Mouse (Mus musculus) left cerebral cortex, postnatal 4 days (tissue): ENCODE results near the gene Rab12. TPM values are rescaled to one million over a fixed set of nuclear protein-coding genes. Genes with fewer than 3 reads are reported as not detected.

Source experiments
- DNase-seq: peaks from one replicate; pipeline ENCODE4 v3.0.0-alpha.2; 2022
- intact Hi-C: fragments of 180-260 bp; cut with DNase I; formaldehyde crosslinking; loops from one replicate; pipeline ENCODE4 v1.15.1; 2025
- total RNA-seq, 2 experiments: library from RNA; stranded (reverse); gene quantifications; 2 replicates each; pipeline ENCODE4 v1.2.3; 2021

Gene Rab12
- total RNA-seq, 2 experiments from 2014 or later = 154 to 159 TPM

- intact Hi-C loops = no loop called here
- DNase-seq = peak; percentile 72
Measured at GRCm38 (mm10) chr17:66503466-66503865, 16.1 kb downstream of the Rab12 start.

- intact Hi-C loops = no loop called here
- DNase-seq = no peak
Measured at GRCm38 (mm10) chr17:66502865-66503264, 16.7 kb downstream of the Rab12 start.

GRCm38 (mm10) chr17:66498598-66498997 lies 20.9 kb downstream of the Rab12 start:
- intact Hi-C loops = loop anchor here (10.0 kb wide), 1 partner anchor 344 kb away; no protein-coding TSS in a partner anchor
- no peak for DNase-seq

GRCm38 (mm10) chr17:66496589-66496988 lies 22.9 kb downstream of the Rab12 start:
- intact Hi-C loops = loop anchor here (10.0 kb wide), 1 partner anchor 342 kb away; no protein-coding TSS in a partner anchor

GRCm38 (mm10) chr17:66490022-66490601 lies 29.4 kb downstream of the Rab12 start:
- DNase-seq = peak; percentile 38
- intact Hi-C loops = loop anchor here (10.0 kb wide), 1 partner anchor 335 kb away; no protein-coding TSS in a partner anchor

More at GRCm38 (mm10) chr17:66496589-66496988, 22.9 kb downstream of the Rab12 start:
- no peak for DNase-seq

GRCm38 (mm10) chr17:66486576-66486975 lies 33.0 kb downstream of the Rab12 start:
- intact Hi-C loops = no loop called here
- DNase-seq = no peak

GRCm38 (mm10) chr17:66485742-66486141 lies 33.8 kb downstream of the Rab12 start:
- DNase-seq = peak; percentile 79
- intact Hi-C loops = no loop called here

GRCm38 (mm10) chr17:66484965-66485364 lies 34.6 kb downstream of the Rab12 start:
- DNase-seq = no peak
- intact Hi-C loops = no loop called here

- no peak for DNase-seq
- intact Hi-C loops = no loop called here
Measured at GRCm38 (mm10) chr17:66483651-66484454, 35.7 kb downstream of the Rab12 start.

- intact Hi-C loops = no loop called here
- no peak for DNase-seq
Measured at GRCm38 (mm10) chr17:66481295-66481694, 38.2 kb downstream of the Rab12 start.

- no peak for DNase-seq
Measured at GRCm38 (mm10) chr17:66480491-66481278, 38.8 kb downstream of the Rab12 start.

GRCm38 (mm10) chr17:66479813-66480490 lies 39.6 kb downstream of the Rab12 start:
- intact Hi-C loops = no loop called here

More at GRCm38 (mm10) chr17:66480491-66481278, 38.8 kb downstream of the Rab12 start:
- intact Hi-C loops = no loop called here

GRCm38 (mm10) chr17:66479311-66479710 lies 40.2 kb downstream of the Rab12 start:
- intact Hi-C loops = no loop called here
- DNase-seq = no peak

More at GRCm38 (mm10) chr17:66479813-66480490, 39.6 kb downstream of the Rab12 start:
- DNase-seq = no peak

GRCm38 (mm10) chr17:66473205-66473604 lies 46.3 kb downstream of the Rab12 start:
- no peak for DNase-seq
- intact Hi-C loops = no loop called here

GRCm38 (mm10) chr17:66471775-66472174 lies 47.8 kb downstream of the Rab12 start:
- DNase-seq = no peak
- intact Hi-C loops = no loop called here

GRCm38 (mm10) chr17:66471252-66471651 lies 48.3 kb downstream of the Rab12 start:
- intact Hi-C loops = no loop called here
- no peak for DNase-seq

GRCm38 (mm10) chr17:66470020-66470419 lies 49.5 kb downstream of the Rab12 start:
- no peak for DNase-seq
- intact Hi-C loops = no loop called here

- intact Hi-C loops = no loop called here
- DNase-seq = no peak
Measured at GRCm38 (mm10) chr17:66457278-66457677, 62.3 kb downstream of the Rab12 start.

GRCm38 (mm10) chr17:66451143-66451542 lies 68.4 kb downstream of the Rab12 start:
- peak; percentile 95 for DNase-seq
- intact Hi-C loops = loop anchor here (5.0 kb wide), 1 partner anchor 214 kb away; no protein-coding TSS in a partner anchor

GRCm38 (mm10) chr17:66450526-66451070 lies 68.9 kb downstream of the Rab12 start:
- intact Hi-C loops = loop anchor here (5.0 kb wide), 1 partner anchor 213 kb away; no protein-coding TSS in a partner anchor
- no peak for DNase-seq
